Mouse (Mus musculus): ENCODE results near the gene Uvrag.

Uvrag gene

GRCm38 (mm10) chr7:99164873-99165410 is 24.0 kb upstream of the Uvrag start:
- no peak for DNase-seq

- DNase-seq, result no peak
Measured at GRCm38 (mm10) chr7:99162462-99162861, 21.5 kb upstream of the Uvrag start.

GRCm38 (mm10) chr7:99161961-99162360 is 21.0 kb upstream of the Uvrag start:
- DNase-seq, result no peak

- no peak for DNase-seq
Measured at GRCm38 (mm10) chr7:99161529-99161928, 20.6 kb upstream of the Uvrag start.

GRCm38 (mm10) chr7:99160995-99161394 is 20.1 kb upstream of the Uvrag start:
- DNase-seq, result no peak

GRCm38 (mm10) chr7:99159446-99159845 is 18.5 kb upstream of the Uvrag start:
- no peak for DNase-seq

GRCm38 (mm10) chr7:99158904-99159303 is 18.0 kb upstream of the Uvrag start:
- DNase-seq, result no peak

GRCm38 (mm10) chr7:99158011-99158410 is 17.1 kb upstream of the Uvrag start:
- DNase-seq, result no peak

GRCm38 (mm10) chr7:99156737-99157136 is 15.8 kb upstream of the Uvrag start:
- no peak for DNase-seq

GRCm38 (mm10) chr7:99155311-99156289 is 14.7 kb upstream of the Uvrag start:
- no peak for DNase-seq

GRCm38 (mm10) chr7:99154648-99155151 is 13.8 kb upstream of the Uvrag start:
- no peak for DNase-seq

- DNase-seq, result no peak
Measured at GRCm38 (mm10) chr7:99153686-99154202, 12.8 kb upstream of the Uvrag start.

GRCm38 (mm10) chr7:99152756-99153155 is 11.8 kb upstream of the Uvrag start:
- DNase-seq, result no peak

GRCm38 (mm10) chr7:99151342-99151741 is 10.4 kb upstream of the Uvrag start:
- DNase-seq, result peak; percentile 95 to 97

GRCm38 (mm10) chr7:99149017-99149416 is 8.1 kb upstream of the Uvrag start:
- no peak for DNase-seq

- DNase-seq, result no peak
Measured at GRCm38 (mm10) chr7:99147494-99147893, 6.6 kb upstream of the Uvrag start.

- DNase-seq, result no peak
Measured at GRCm38 (mm10) chr7:99146906-99147305, 6.0 kb upstream of the Uvrag start.

- DNase-seq, result peak in 1 of 2 experiments; percentile 57
Measured at GRCm38 (mm10) chr7:99146011-99146410, 5.1 kb upstream of the Uvrag start.

- DNase-seq, result no peak
Measured at GRCm38 (mm10) chr7:99144616-99145015, 3.7 kb upstream of the Uvrag start.

- DNase-seq, result no peak
Measured at GRCm38 (mm10) chr7:99143244-99143643, 2.3 kb upstream of the Uvrag start.

- no peak for DNase-seq
Measured at GRCm38 (mm10) chr7:99141919-99142606, 1.1 kb upstream of the Uvrag start.

- DNase-seq, result no peak
Measured at GRCm38 (mm10) chr7:99140511-99140910, 430 bp downstream of the Uvrag start.

GRCm38 (mm10) chr7:99139841-99140491 is 975 bp downstream of the Uvrag start:
- no peak for DNase-seq
